Mouse (Mus musculus): ENCODE data around the gene Abhd18.

Gene Abhd18

GRCm38 (mm10) chr3:40951365-40951764 is 104.6 kb downstream of the Abhd18 start:
- DNase-seq = no peak

GRCm38 (mm10) chr3:40952606-40953005 is 105.8 kb downstream of the Abhd18 start:
- no peak for DNase-seq

GRCm38 (mm10) chr3:40954792-40955191 is 108.0 kb downstream of the Abhd18 start:
- no peak for DNase-seq

- DNase-seq = no peak
Measured at GRCm38 (mm10) chr3:40958831-40959230, 112.1 kb downstream of the Abhd18 start.

- DNase-seq = no peak
Measured at GRCm38 (mm10) chr3:40980758-40981157, 134.0 kb downstream of the Abhd18 start.

GRCm38 (mm10) chr3:40987539-40987938 is 140.8 kb downstream of the Abhd18 start:
- no peak for DNase-seq
